Mouse (Mus musculus) heart, postnatal 0 days (tissue): ENCODE results near the gene Rpl28.

Source experiments
- CTCF ChIP-seq: IDR thresholded peaks from 2 replicates; pipeline ENCODE4 v1.5.1; 2016; ENCODE audit warnings: antibody characterized with exemption, control low read depth, low read depth
- EP300 ChIP-seq: IDR thresholded peaks from 2 replicates; pipeline ENCODE4 v1.6.1; 2016; ENCODE audit warnings: antibody characterized with exemption, low read depth

- TF ChIP-seq CTCF (no peak), EP300 (no peak)
Observed at GRCm38 (mm10) chr7:4744886-4745285, 47.8 kb upstream of the Rpl28 start.
